Mouse (Mus musculus) embryonic fibroblast, embryonic 13.5 days (primary cell): ENCODE results near the gene Cstad.
A peak's percentile ranks its signal among the peaks of the same experiment; 100 is the strongest.

Source experiments
- CTCF ChIP-seq: IDR thresholded peaks from 2 replicates; pipeline ENCODE4 v1.5.1; 2011; ENCODE audit warnings: mild to moderate bottlenecking, control low read depth, low read length, moderate library complexity, borderline replicate concordance; ENCODE audit not compliant: insufficient read depth
- POLR2A ChIP-seq: IDR thresholded peaks from 2 replicates; pipeline ENCODE4 v1.6.1; 2011; ENCODE audit warnings: low read depth, mild to moderate bottlenecking, control low read depth, low read length, moderate library complexity

- no peak for TF ChIP-seq CTCF
- TF ChIP-seq POLR2A, result peak; percentile 28; the same call in 1 of the 2 replicates
Measured at GRCm38 (mm10) chr2:30606621-30607052, 11.8 kb downstream of the Cstad start.
